8 mouse cellular contexts compared by ENCODE assay signal in genomic region chr14:24490468-24491265, GRCm38 (mm10). TPM values are rescaled to one million over a fixed set of nuclear protein-coding genes. Genes with fewer than 3 reads are reported as not detected.
DNase-seq lines count a peak whose midpoint lies in the region; ATAC-seq and TF ChIP-seq lines count a peak whose summit lies in the region.

No protein-coding gene starts in this region.

- TF ChIP-seq POLR2A in cortical plate, adult 2 months (IDR thresholded peaks at IDR 0.05; ENCODE audit: extremely low read depth, insufficient read depth, low read length), result peak; percentile 99

- H3K4me3 ChIP-seq in cortical plate, adult 2 months (ENCODE audit: insufficient read depth, low read length), result peak overlapping the region; percentile 71
- peak overlapping the region; percentile 97 for H3K4me3 ChIP-seq in megakaryocyte, embryonic 14.5 days (replicated peaks)

- TF ChIP-seq CTCF in cortical plate, adult 2 months (IDR thresholded peaks at IDR 0.05; ENCODE audit: extremely low read depth, insufficient read depth, low read length), result no peak

- no peak overlapping the region for H3K27ac ChIP-seq in cortical plate, adult 2 months (ENCODE audit: insufficient read depth, low read length)

- H3K4me1 ChIP-seq in cortical plate, adult 2 months (ENCODE audit: control insufficient read depth, insufficient read depth, low read length), result peaks cover 7% of the 10 kb centered on the region
- H3K4me1 ChIP-seq in megakaryocyte, embryonic 14.5 days, result peaks cover 59% of the 10 kb centered on the region

- no peaks in the 10 kb centered on the region for H3K27me3 ChIP-seq in megakaryocyte, embryonic 14.5 days (replicated peaks)

- ATAC-seq in activated CD4-positive, CD25-positive, alpha-beta regulatory T cell, adult 4 months, result peak; percentile 85

- no peaks in the 10 kb centered on the region for H3K9me3 ChIP-seq in megakaryocyte, embryonic 14.5 days

- peaks cover 37% of the 10 kb centered on the region for H3K36me3 ChIP-seq in megakaryocyte, embryonic 14.5 days (replicated peaks; ENCODE audit: low read length)

- peak; percentile 92 to 94 for DNase-seq in gastrocnemius, adult 8-10 months (ENCODE audit: low spot score in 2 of 2)
- DNase-seq in hindlimb bud, embryonic 11.5 days (ENCODE audit: extremely low spot score, low read depth, low spot score), result peak; percentile 91
- peak; percentile 97 to 98 for DNase-seq in left cerebral cortex, adult 8-10 months (ENCODE audit: low spot score in 2 of 2)
- DNase-seq in right cerebral cortex, postnatal 10 days (ENCODE audit: low spot score in 2 of 2), result peak; percentile 99
- DNase-seq in urinary bladder, postnatal 25 days (ENCODE audit: low spot score), result peak; percentile 96

RNA-seq across cellular contexts. Expression of gene Rps24, which starts 3.7 kb away (rescaled TPM):
- polyA plus RNA-seq in activated CD4-positive, CD25-positive, alpha-beta regulatory T cell, adult 4 months (2017; shearing (Covaris generic)), result 1,000 to 10,000 TPM; 2,170 to 2,602 TPM
- polyA plus RNA-seq in cortical plate, adult 2 months (2012; rRNA removed), result 1,569 and 1,716 TPM in 2 replicates
- 100 to 1,000 TPM; 660 to 798 (median 702) TPM for total RNA-seq in gastrocnemius, adult 8-10 months (2022)
- 100 to 1,000 TPM; 815 to 882 (median 867) TPM for total RNA-seq in left cerebral cortex, adult 8-10 months (2022)
- polyA plus RNA-seq in megakaryocyte, embryonic 14.5 days (2012; ENCODE audit: insufficient read depth, low replicate concordance), result 179 and 343 TPM in 2 replicates

RNA-seq across cellular contexts. Expression of gene Polr3a, which starts 3.8 kb away (rescaled TPM):
- polyA plus RNA-seq in activated CD4-positive, CD25-positive, alpha-beta regulatory T cell, adult 4 months (2017; shearing (Covaris generic)), result 10 to 100 TPM; 13.7 to 15.9 TPM
- 20.8 and 21.5 TPM in 2 replicates for polyA plus RNA-seq in cortical plate, adult 2 months (2012; rRNA removed)
- total RNA-seq in gastrocnemius, adult 8-10 months (2022), result 1 to 10 TPM; 5.7 to 8.1 (median 7.1) TPM
- total RNA-seq in left cerebral cortex, adult 8-10 months (2022), result 10 to 100 TPM; 33.4 to 38.9 (median 34.5) TPM
- polyA plus RNA-seq in megakaryocyte, embryonic 14.5 days (2012; ENCODE audit: insufficient read depth, low replicate concordance), result 0.70 TPM in 1 of 2 replicates, not detected in the other
